Mouse (Mus musculus) cerebellum, adult 11 months (tissue): ENCODE measurements around the gene Gm4884.
"Not testable (repeated sequence)": the region's sequence is repeated elsewhere in the genome, so short reads cannot be mapped to it uniquely, and the experiment has no call there.

ENCODE experiments used
- DNase-seq: peaks from one replicate; pipeline ENCODE4 v3.0.0; 2022

Gm4884 gene

DNA sequence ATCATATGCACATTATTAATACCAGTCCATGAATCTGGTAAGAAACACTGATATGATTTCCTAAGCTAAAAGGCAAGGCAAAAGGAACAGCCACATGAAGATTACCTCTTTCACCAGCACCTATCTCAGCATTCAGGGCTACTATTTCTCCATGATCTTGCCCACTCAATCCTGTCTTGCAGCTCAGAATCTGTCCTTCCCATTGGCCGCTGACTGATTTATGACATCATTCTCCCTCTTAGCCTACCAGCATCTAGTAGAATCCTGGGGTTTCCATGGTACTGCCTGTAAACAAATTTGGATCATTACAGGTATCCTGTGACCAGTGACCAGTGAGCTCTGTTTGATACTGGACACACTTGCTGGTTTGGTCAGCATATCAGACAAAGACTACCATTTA, at the start of gene Gm4884:
Gm4884 (plus strand) TSS at position 301 of the 400 bp plus-strand sequence.
- DNase-seq: not testable (repeated sequence)

DNA sequence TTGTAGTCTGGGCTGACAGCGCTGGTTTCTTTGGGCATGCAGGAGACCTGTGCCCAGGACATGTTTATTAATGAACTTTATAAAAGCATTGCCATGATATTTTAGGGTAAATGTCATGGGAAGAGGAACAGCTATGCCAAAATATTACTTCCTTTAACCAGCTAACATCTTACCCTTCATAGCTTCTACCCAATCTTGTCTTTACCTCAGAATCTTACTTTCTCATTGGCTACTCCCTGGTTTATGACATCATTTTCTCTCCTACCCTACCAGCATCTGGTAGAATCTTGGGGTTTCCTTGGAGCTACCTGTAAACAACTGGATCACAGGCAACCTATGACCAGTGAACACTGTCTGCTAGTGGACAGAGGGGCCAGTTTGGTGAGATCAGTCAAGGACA, 45.3 kb upstream of the Gm4884 start, which contains the start of gene 4930433I11Rik:
4930433I11Rik (plus strand) TSS at position 301 of the 400 bp plus-strand sequence.
- DNase-seq: no peak

DNA sequence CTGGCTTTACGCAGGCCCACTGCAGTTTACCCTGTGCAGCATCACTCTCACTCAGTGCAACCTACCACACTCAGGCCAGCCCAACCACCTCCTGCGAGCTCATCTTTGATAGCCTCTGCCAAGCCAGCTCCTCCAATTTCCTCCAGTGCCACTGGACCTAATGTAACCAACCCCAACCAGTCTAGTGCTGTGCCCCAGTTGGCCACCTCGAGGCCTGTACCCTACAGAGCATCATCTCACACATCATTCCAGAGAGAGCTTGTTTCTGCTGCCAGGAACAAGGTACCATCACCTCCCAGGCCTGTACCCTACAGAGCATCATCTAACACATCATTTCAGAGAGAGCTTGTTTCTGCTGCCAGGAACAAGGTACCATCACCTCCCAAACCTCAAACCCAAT, 11.5 kb downstream of the Gm4884 start:
- not testable (repeated sequence) for DNase-seq
